Mouse (Mus musculus) ovary, postnatal 10 days (tissue): ENCODE results near the gene Cisd2.

Experiments used
- DNase-seq: peaks from one replicate; pipeline ENCODE4 v3.0.0; 2022; ENCODE audit warnings: low spot score

Cisd2 gene

GRCm38 (mm10) chr3:135423608-135424212, at the start of gene Cisd2:
Gene Cisd2 (minus strand): TSS chr3:135423925.
- DNase-seq = no peak

- no peak for DNase-seq
Measured at GRCm38 (mm10) chr3:135470823-135471222, 47.1 kb upstream of the Cisd2 start.

DNA sequence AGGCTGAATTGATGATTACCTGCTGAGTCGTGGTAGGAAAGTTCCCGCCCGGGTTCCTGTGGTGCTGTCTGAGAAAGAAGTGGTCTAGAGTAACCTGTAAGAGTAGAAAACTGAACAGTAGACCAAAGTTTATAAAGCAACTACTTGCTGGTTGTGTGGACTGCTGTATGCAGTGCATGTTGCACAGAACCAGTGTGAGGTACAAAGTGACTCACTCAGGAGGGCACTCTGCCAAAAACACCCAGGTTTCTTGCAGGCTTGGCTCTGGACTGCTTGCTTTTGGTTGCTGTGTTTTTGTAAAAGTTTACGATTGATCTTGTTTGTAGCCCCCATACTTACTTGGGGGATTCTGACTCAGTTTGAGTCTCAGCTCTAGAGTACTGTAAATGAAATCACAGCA, 46.2 kb upstream of the Cisd2 start:
- DNase-seq = peak; percentile 27

GRCm38 (mm10) chr3:135469146-135469545, 45.4 kb upstream of the Cisd2 start:
- DNase-seq = no peak

DNA sequence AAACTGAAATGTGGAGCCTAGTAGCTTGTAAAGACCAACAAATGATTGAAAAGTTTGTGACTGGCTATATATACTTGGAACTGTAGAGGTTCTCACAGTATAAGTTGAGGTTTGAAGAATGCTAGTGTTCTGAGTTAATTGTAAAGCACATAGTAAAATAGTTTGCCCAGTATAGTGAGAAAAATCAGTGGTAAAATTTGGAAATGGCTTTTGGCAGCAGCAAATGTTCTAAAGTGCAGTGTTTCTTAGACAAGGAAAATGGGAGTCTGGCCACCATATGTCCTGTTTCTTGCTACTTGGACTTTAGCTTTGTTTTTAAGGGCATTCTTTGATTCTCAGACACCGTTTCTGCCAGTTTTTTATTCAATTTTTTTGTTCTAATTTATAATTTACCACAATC, 44.7 kb upstream of the Cisd2 start:
- DNase-seq = no peak

GRCm38 (mm10) chr3:135458981-135459380, 35.3 kb upstream of the Cisd2 start:
- DNase-seq = no peak

- no peak for DNase-seq
Measured at GRCm38 (mm10) chr3:135444930-135445329, 21.2 kb upstream of the Cisd2 start.

- no peak for DNase-seq
Measured at GRCm38 (mm10) chr3:135440621-135441020, 16.9 kb upstream of the Cisd2 start.

- no peak for DNase-seq
Measured at GRCm38 (mm10) chr3:135440221-135440620, 16.5 kb upstream of the Cisd2 start.

- no peak for DNase-seq
Measured at GRCm38 (mm10) chr3:135439651-135440050, 15.9 kb upstream of the Cisd2 start.

DNA sequence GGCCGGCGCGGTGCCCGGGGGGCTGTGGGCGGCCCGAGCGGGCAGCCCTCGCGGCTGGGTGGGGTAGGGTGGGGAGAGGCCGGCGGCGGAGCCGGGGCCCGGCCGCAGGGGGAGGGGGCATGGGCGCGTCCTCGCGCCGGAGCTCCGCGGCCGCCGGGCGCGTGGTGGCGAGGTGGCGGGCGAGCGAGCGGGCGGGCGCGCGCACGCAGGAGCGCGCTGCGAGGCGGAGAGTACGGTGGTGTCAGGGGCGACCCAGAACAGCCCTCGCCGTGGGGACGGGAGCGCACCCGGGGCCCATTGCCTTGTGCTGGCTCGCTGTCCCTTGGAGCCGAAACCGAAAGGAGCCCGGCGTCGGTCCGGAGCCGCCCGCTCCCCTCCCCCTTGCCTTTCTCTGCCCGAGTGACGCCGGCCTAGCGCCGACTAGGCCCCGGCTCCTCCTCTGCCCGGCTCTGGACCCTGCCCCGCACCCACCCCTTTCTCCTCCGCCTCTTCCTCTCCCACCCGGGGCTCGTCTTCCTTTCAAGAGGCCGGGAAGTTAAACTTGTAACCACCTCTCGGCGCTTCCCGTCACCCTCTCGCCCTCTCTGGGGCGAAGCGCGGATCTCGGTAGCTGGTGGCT, 15.3 kb upstream of the Cisd2 start:
- DNase-seq = peak; percentile 59

DNA sequence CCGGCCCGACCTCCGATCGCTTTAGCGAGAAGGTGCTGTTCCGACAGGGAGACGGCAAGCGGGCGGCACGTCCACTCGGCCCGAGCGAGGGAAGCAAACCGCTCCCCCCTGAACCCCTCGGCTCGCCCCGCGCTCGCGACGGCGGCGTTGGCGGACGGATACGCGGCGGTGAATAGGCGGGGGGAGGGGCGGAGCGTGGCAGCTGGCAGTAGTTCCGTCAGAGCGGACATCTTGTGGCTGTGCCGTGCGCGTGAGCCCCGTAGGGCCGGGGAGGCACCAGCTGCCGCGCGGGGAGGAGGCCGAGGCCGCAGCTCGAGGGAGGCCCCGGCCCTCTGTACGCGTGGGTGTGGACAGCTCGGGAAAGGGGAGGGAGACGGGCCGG, 14.8 kb upstream of the Cisd2 start:
- peak; percentile 97 for DNase-seq

GRCm38 (mm10) chr3:135437758-135438495, 14.2 kb upstream of the Cisd2 start, which contains the start of gene Ube2d3:
Gene Ube2d3 (plus strand): TSS chr3:135438149.
- peak; percentile 89 for DNase-seq

GRCm38 (mm10) chr3:135436901-135437616, 13.3 kb upstream of the Cisd2 start:
- no peak for DNase-seq

DNA sequence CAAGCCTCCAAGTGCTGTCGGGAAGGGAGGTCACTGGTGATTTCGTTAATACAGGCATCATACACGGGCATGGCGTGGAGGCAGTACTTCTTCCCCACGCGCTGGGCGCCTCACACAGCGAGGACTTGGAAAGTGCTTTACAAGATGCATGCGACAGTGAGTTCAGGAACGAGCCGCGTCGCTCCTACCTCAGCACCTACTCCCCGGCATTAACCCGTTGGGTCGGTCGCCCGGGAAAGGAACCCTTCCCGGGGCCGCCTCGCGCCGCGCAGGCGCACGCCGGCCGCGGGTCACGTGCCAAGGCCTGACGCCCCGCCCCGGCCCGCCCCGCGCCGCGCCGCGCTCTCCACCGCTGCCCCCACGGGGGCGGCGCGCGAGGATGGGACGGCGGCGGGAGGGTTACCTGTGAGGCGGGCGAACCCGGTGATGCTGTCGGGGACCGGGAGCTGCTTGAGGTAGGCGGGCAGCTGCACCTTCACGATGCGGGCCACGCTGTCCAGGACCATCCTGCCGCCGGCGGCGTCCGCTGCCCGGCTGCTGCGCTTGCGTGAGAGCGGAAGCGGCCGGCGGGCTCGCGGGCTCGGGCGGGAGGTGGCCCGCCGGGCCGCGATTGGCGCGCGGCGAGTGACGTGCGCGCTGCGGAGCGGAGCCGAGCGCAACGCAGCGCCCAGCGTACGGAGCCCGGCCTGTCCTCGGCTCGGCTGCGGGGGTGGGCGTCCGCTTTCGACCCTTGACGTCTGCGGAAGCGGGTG, 693 bp downstream of the Cisd2 start:
- DNase-seq = peak; percentile 75

GRCm38 (mm10) chr3:135422232-135422855, 1.4 kb downstream of the Cisd2 start:
- no peak for DNase-seq

- no peak for DNase-seq
Measured at GRCm38 (mm10) chr3:135421310-135421594, 2.5 kb downstream of the Cisd2 start.

DNA sequence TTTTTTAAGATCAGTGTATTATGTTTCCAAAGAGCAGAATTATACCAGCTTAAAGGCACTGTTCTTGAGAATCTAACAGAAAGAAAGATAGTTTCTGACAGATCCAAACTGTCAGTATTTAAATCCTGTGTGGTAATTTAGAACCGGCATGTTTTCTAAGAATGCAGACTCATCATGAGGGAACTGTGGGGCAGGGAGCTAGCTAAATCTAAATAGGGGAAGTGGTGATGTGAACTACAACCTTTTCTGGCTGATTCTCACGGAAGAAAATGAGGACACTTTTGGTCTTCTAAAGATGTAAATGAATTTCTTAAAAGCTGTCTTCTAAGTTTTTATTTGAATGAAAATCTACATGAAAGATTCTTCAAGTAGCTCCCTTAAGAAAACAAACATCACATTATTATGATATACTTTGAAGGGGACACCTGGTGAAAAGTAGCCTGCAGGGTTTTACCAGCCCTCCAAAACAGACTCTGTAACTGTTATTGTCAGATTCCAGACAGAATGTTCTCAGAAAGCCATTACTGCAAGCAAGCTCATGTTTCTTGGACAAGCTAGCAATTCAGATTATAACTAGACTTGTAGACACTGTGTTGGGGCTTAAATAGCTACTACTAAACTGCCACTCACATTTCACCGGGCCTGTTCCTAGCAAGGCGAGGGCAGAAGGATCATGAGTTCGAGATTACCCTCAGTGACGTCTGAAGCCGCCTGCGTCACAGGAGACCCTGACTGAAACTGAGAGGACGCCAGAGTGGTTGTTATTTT, 3.0 kb downstream of the Cisd2 start:
- DNase-seq = no peak

- no peak for DNase-seq
Measured at GRCm38 (mm10) chr3:135417799-135418198, 5.9 kb downstream of the Cisd2 start.

DNA sequence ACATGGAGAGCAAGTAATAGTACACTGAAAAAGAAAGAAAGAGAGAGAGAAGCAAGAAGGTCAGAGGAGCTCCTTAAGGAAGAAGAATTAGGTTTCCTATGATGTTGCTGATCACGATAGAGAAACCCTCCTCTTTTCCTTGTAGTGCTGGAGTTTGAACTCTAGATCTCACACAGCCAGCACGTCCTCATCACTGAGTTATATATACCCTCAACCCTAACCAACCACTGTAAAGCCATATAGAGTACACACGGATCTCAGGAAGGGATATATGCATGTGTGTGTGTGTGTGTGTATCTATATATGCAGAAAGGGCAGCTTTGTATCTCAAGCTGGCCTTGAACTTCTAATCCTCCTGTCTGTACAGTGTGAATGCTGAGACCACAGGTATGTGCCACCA, 6.5 kb downstream of the Cisd2 start:
- DNase-seq = no peak

GRCm38 (mm10) chr3:135411824-135412223, 11.9 kb downstream of the Cisd2 start:
- DNase-seq = no peak
